Mouse (Mus musculus) adrenal gland, postnatal 14 days (tissue): ENCODE data around the gene Tnip1. TPM values are rescaled to one million over a fixed set of nuclear protein-coding genes. Genes with fewer than 3 reads are reported as not detected.

Experiments used
- DNase-seq: peaks from one replicate; pipeline ENCODE4 v3.0.0; 2021; ENCODE audit warnings: mixed read lengths
- long read RNA-seq, 2 experiments: library from polyadenylated mRNA; stranded (forward); transcript quantifications; one replicate each; pipeline ENCODE4 v2.0.0; 2021
- total RNA-seq: library from RNA; stranded (reverse); gene quantifications from 2 replicates; pipeline ENCODE4 v1.2.3, GENCODE M21; 2021

Gene Tnip1
- 53.8 and 74.2 TPM in 2 replicates for total RNA-seq
- long read RNA-seq, experiment 1, transcript Tnip1-206 (18 exons, 2,834 nt), result major isoform, 11 of 61 reads
- long read RNA-seq, experiment 1, partial matches to known transcripts, result 2 of 61 reads
- long read RNA-seq, experiment 1, other reads (novel, unspliced or antisense), result 46 of 61 reads
- long read RNA-seq, experiment 2, transcript Tnip1-206 (18 exons, 2,834 nt), result major isoform, 12 of 58 reads
- long read RNA-seq, experiment 2, partial matches to known transcripts, result 10 of 58 reads
- long read RNA-seq, experiment 2, other reads (novel, unspliced or antisense), result 34 of 58 reads

- peak; percentile 79 for DNase-seq
Measured at GRCm38 (mm10) chr11:54962810-54963209, at the start of gene Tnip1. TSS of gene Tnip1 (minus strand) at chr11:54962917.

- DNase-seq, result no peak
Measured at GRCm38 (mm10) chr11:55011440-55011839, 48.7 kb upstream of the Tnip1 start.

GRCm38 (mm10) chr11:55008230-55008629 is 45.5 kb upstream of the Tnip1 start:
- DNase-seq, result no peak

GRCm38 (mm10) chr11:55005684-55006083 is 43.0 kb upstream of the Tnip1 start:
- DNase-seq, result no peak

GRCm38 (mm10) chr11:55004970-55005502 is 42.3 kb upstream of the Tnip1 start:
- DNase-seq, result no peak

GRCm38 (mm10) chr11:54998708-54999107 is 36.0 kb upstream of the Tnip1 start:
- peak; percentile 15 for DNase-seq

- DNase-seq, result peak; percentile 73
Measured at GRCm38 (mm10) chr11:54998284-54998683, 35.6 kb upstream of the Tnip1 start.

- DNase-seq, result no peak
Measured at GRCm38 (mm10) chr11:54996176-54996575, 33.5 kb upstream of the Tnip1 start.

- no peak for DNase-seq
Measured at GRCm38 (mm10) chr11:54989920-54990319, 27.2 kb upstream of the Tnip1 start.

- DNase-seq, result no peak
Measured at GRCm38 (mm10) chr11:54988754-54989349, 26.1 kb upstream of the Tnip1 start.

- DNase-seq, result peak; percentile 55
Measured at GRCm38 (mm10) chr11:54987974-54988373, 25.3 kb upstream of the Tnip1 start.

- DNase-seq, result no peak
Measured at GRCm38 (mm10) chr11:54985086-54985485, 22.4 kb upstream of the Tnip1 start.

GRCm38 (mm10) chr11:54984581-54984980 is 21.9 kb upstream of the Tnip1 start:
- DNase-seq, result no peak

GRCm38 (mm10) chr11:54984085-54984484 is 21.4 kb upstream of the Tnip1 start:
- peak; percentile 83 for DNase-seq

GRCm38 (mm10) chr11:54982520-54982919 is 19.8 kb upstream of the Tnip1 start:
- no peak for DNase-seq

- DNase-seq, result no peak
Measured at GRCm38 (mm10) chr11:54981630-54982029, 18.9 kb upstream of the Tnip1 start.

GRCm38 (mm10) chr11:54977385-54977937 is 14.7 kb upstream of the Tnip1 start:
- DNase-seq, result no peak

- DNase-seq, result no peak
Measured at GRCm38 (mm10) chr11:54976351-54976750, 13.6 kb upstream of the Tnip1 start.

GRCm38 (mm10) chr11:54975756-54976155 is 13.0 kb upstream of the Tnip1 start:
- DNase-seq, result no peak

- no peak for DNase-seq
Measured at GRCm38 (mm10) chr11:54975340-54975739, 12.6 kb upstream of the Tnip1 start.

GRCm38 (mm10) chr11:54974639-54975038 is 11.9 kb upstream of the Tnip1 start:
- DNase-seq, result no peak

- DNase-seq, result peak; percentile 70
Measured at GRCm38 (mm10) chr11:54973481-54974212, 10.9 kb upstream of the Tnip1 start.

- no peak for DNase-seq
Measured at GRCm38 (mm10) chr11:54972789-54973188, 10.1 kb upstream of the Tnip1 start.
